Mouse (Mus musculus): Measurements from ENCODE around the gene Krt33a. TPM values are rescaled to one million over a fixed set of nuclear protein-coding genes. Genes with fewer than 3 reads are reported as not detected.

Gene Krt33a
- total RNA-seq (2021) = not detected
- long read RNA-seq, experiment 1 = 0 reads
- long read RNA-seq, experiment 2 = 0 reads

- DNase-seq = no peak
Observed at GRCm38 (mm10) chr11:100016112-100016511, at the start of gene Krt33a. Gene Krt33a (minus strand): TSS chr11:100016212.

GRCm38 (mm10) chr11:100058875-100059274 lies 42.9 kb upstream of the Krt33a start:
- no peak for DNase-seq

GRCm38 (mm10) chr11:100055686-100056655 lies 40.0 kb upstream of the Krt33a start:
- DNase-seq = no peak

GRCm38 (mm10) chr11:100050451-100050850 lies 34.4 kb upstream of the Krt33a start, which contains the start of gene Krt31:
Gene Krt31 (minus strand): TSS chr11:100050551.
- no peak for DNase-seq

- no peak for DNase-seq
Observed at GRCm38 (mm10) chr11:100047193-100047592, 31.2 kb upstream of the Krt33a start.

GRCm38 (mm10) chr11:100046303-100046866 lies 30.4 kb upstream of the Krt33a start:
- DNase-seq = no peak

- no peak for DNase-seq
Observed at GRCm38 (mm10) chr11:100041454-100041853, 25.4 kb upstream of the Krt33a start, which contains the start of gene Krt34. Gene Krt34 (minus strand): TSS chr11:100041554.

GRCm38 (mm10) chr11:100029768-100030167 lies 13.8 kb upstream of the Krt33a start, which contains the start of gene Krt33b:
Gene Krt33b (minus strand): TSS chr11:100029868.
- no peak for DNase-seq

- DNase-seq = no peak
Observed at GRCm38 (mm10) chr11:100021438-100021837, 5.4 kb upstream of the Krt33a start.

GRCm38 (mm10) chr11:100019466-100019865 lies 3.5 kb upstream of the Krt33a start:
- no peak for DNase-seq

GRCm38 (mm10) chr11:100013691-100014171 lies 2.3 kb downstream of the Krt33a start:
- DNase-seq = no peak

- DNase-seq = no peak
Observed at GRCm38 (mm10) chr11:100010682-100011081, 5.3 kb downstream of the Krt33a start.

GRCm38 (mm10) chr11:100008336-100008735 lies 7.7 kb downstream of the Krt33a start:
- no peak for DNase-seq

- DNase-seq = no peak
Observed at GRCm38 (mm10) chr11:100006624-100007023, 9.4 kb downstream of the Krt33a start.

- no peak for DNase-seq
Observed at GRCm38 (mm10) chr11:100005905-100006304, 10.1 kb downstream of the Krt33a start.

GRCm38 (mm10) chr11:100004846-100005245 lies 11.2 kb downstream of the Krt33a start:
- DNase-seq = no peak

- DNase-seq = no peak
Observed at GRCm38 (mm10) chr11:99999091-99999490, 16.9 kb downstream of the Krt33a start.

GRCm38 (mm10) chr11:99994384-99994661 lies 21.7 kb downstream of the Krt33a start:
- no peak for DNase-seq

GRCm38 (mm10) chr11:99993620-99994383 lies 22.2 kb downstream of the Krt33a start, which contains the start of gene Krtap17-1:
Gene Krtap17-1 (minus strand): TSS chr11:99993994.
- DNase-seq = no peak

- no peak for DNase-seq
Observed at GRCm38 (mm10) chr11:99990571-99990970, 25.4 kb downstream of the Krt33a start.

GRCm38 (mm10) chr11:99989881-99990405 lies 26.1 kb downstream of the Krt33a start:
- no peak for DNase-seq

GRCm38 (mm10) chr11:99988530-99988929 lies 27.5 kb downstream of the Krt33a start:
- DNase-seq = no peak

Data from gastrocnemius, postnatal 25 days (tissue).